In genomic region chr11:111067787-111068186, GRCm38 (mm10) we compare ENCODE assay signal across 10 mouse cellular contexts. TPM values are rescaled to one million over a fixed set of nuclear protein-coding genes. Genes with fewer than 3 reads are reported as not detected.
DNase-seq lines count a peak whose midpoint lies in the region; ATAC-seq and TF ChIP-seq lines count a peak whose summit lies in the region.
"Had no signal": no experiment of that assay in that cellular context is flagged by ENCODE, and none has a peak within 500 bp of the region (broad histone marks: within the 10 kb centered on the region; RNA-seq: fewer than 3 reads in every experiment).

No protein-coding gene starts in this region.

- TF ChIP-seq CTCF in stomach, postnatal 0 days (IDR thresholded peaks at IDR 0.05; ENCODE audit: low read depth) = no peak
- no peak for TF ChIP-seq CTCF in thymus, adult 2 months (IDR thresholded peaks at IDR 0.05; ENCODE audit: borderline replicate concordance, control insufficient read depth, extremely low read depth, insufficient read depth, low read length, poor library complexity)

- 0 out of 2 replicates have a peak, but pooled peaks cover 4% of the 10 kb centered on the region for H3K4me1 ChIP-seq in heart, embryonic 11.5 days (ENCODE audit: control insufficient read depth, insufficient read depth, low read length)
- no peaks in the 10 kb centered on the region for H3K4me1 ChIP-seq in stomach, embryonic 14.5 days (ENCODE audit: control insufficient read depth, insufficient read depth, low read length)
- H3K4me1 ChIP-seq in stomach, postnatal 0 days (replicated peaks; ENCODE audit: control insufficient read depth, insufficient read depth) = no peaks in the 10 kb centered on the region
- H3K4me1 ChIP-seq in limb, embryonic 12.5 days (replicated peaks) = peaks cover 22% of the 10 kb centered on the region
- peaks cover 11% of the 10 kb centered on the region for H3K4me1 ChIP-seq in thymus, adult 2 months (replicated peaks; ENCODE audit: control insufficient read depth, insufficient read depth, low read length)

- peak overlapping the region; percentile 54 for H3K4me3 ChIP-seq in heart, embryonic 11.5 days (ENCODE audit: low read depth, low read length)
- H3K4me3 ChIP-seq in stomach, embryonic 14.5 days (ENCODE audit: low read depth, low read length) = no peak overlapping the region
- no peak overlapping the region for H3K4me3 ChIP-seq in stomach, postnatal 0 days (ENCODE audit: low read depth, low read length)
- H3K4me3 ChIP-seq in limb, embryonic 12.5 days (replicated peaks) = peak overlapping the region; percentile 68
- no peak overlapping the region for H3K4me3 ChIP-seq in thymus, adult 2 months (ENCODE audit: control insufficient read depth, insufficient read depth, low read length)
- H3K4me3 ChIP-seq: liver, embryonic 15.5 days had no signal

- peak overlapping the region; percentile 93 for H3K4me2 ChIP-seq in heart, embryonic 11.5 days
- peak overlapping the region; percentile 98; the same call in 1 of the 2 replicates for H3K4me2 ChIP-seq in stomach, embryonic 14.5 days (replicated peaks; ENCODE audit: low read depth, low read length)
- H3K4me2 ChIP-seq in stomach, postnatal 0 days (replicated peaks; ENCODE audit: low read depth) = no peak overlapping the region; the same call in 1 of the 2 replicates
- peak overlapping the region; percentile 95 for H3K4me2 ChIP-seq in limb, embryonic 12.5 days

- no peak for DNase-seq in heart, postnatal 36 days
- DNase-seq in stomach, postnatal 0 days (ENCODE audit: low spot score) = no peak
- DNase-seq in thymus, adult 2 months = no peak
- DNase-seq in testis, postnatal 10 days (ENCODE audit: low spot score) = no peak
- no peak for DNase-seq in kidney, adult 8-10 months

- H3K27ac ChIP-seq in heart, embryonic 11.5 days (ENCODE audit: low read depth, low read length) = no peak overlapping the region
- no peak overlapping the region for H3K27ac ChIP-seq in stomach, embryonic 14.5 days (ENCODE audit: low read length)
- H3K27ac ChIP-seq in stomach, postnatal 0 days (replicated peaks) = no peak overlapping the region
- H3K27ac ChIP-seq in limb, embryonic 12.5 days = no peak overlapping the region
- H3K27ac ChIP-seq in thymus, adult 2 months (ENCODE audit: control insufficient read depth, insufficient read depth, low read length) = no peak overlapping the region
- H3K27ac ChIP-seq: kidney, postnatal 0 days; liver, embryonic 15.5 days had no signal

- no peak for ATAC-seq in heart, embryonic 11.5 days (replicated peaks; ENCODE audit: insufficient number of reproducible peaks, low FRiP score, low TSS enrichment)
- ATAC-seq in stomach, embryonic 14.5 days (ENCODE audit: insufficient number of reproducible peaks, insufficient read depth, low FRiP score, low read depth) = no peak
- no peak for ATAC-seq in stomach, postnatal 0 days (ENCODE audit: low FRiP score, low TSS enrichment)
- no peak for ATAC-seq in limb, embryonic 12.5 days (ENCODE audit: insufficient number of reproducible peaks, insufficient read depth, low FRiP score, low TSS enrichment, low read depth)

- 57% methylated on average over 3 of the region's 3 CpGs for WGBS in heart, embryonic 11.5 days (ENCODE audit: insufficient replicate concordance)
- 56% methylated on average over 3 of the region's 3 CpGs for WGBS in stomach, embryonic 14.5 days
- 59% methylated on average over 3 of the region's 3 CpGs for WGBS in stomach, postnatal 0 days
- 66% methylated on average over 3 of the region's 3 CpGs for WGBS in limb, embryonic 12.5 days
- 82% methylated on average over 3 of the region's 3 CpGs for WGBS in thymus, adult 2 months

- H3K27me3 ChIP-seq in heart, embryonic 11.5 days (ENCODE audit: control insufficient read depth, insufficient read depth, low read length) = no peaks in the 10 kb centered on the region
- no peaks in the 10 kb centered on the region for H3K27me3 ChIP-seq in stomach, embryonic 14.5 days (ENCODE audit: control insufficient read depth, insufficient read depth, low read length)
- H3K27me3 ChIP-seq in stomach, postnatal 0 days (ENCODE audit: control insufficient read depth, insufficient read depth, low read length) = no peaks in the 10 kb centered on the region
- no peaks in the 10 kb centered on the region for H3K27me3 ChIP-seq in limb, embryonic 12.5 days
- H3K27me3 ChIP-seq in thymus, adult 2 months (ENCODE audit: control insufficient read depth, insufficient read depth, low read length) = no peaks in the 10 kb centered on the region

- H3K36me3 ChIP-seq in heart, embryonic 11.5 days (ENCODE audit: control insufficient read depth, insufficient read depth, low read length) = peaks cover 4% of the 10 kb centered on the region
- no peaks in the 10 kb centered on the region for H3K36me3 ChIP-seq in stomach, embryonic 14.5 days (ENCODE audit: control insufficient read depth, insufficient read depth, low read length)
- H3K36me3 ChIP-seq in stomach, postnatal 0 days (ENCODE audit: control insufficient read depth, insufficient read depth, low read length) = no peaks in the 10 kb centered on the region
- peaks cover 12% of the 10 kb centered on the region for H3K36me3 ChIP-seq in limb, embryonic 12.5 days
- H3K36me3 ChIP-seq in thymus, adult 2 months (ENCODE audit: control insufficient read depth, insufficient read depth, low read length) = no peaks in the 10 kb centered on the region
- H3K36me3 ChIP-seq: liver, embryonic 15.5 days had no signal

- no peaks in the 10 kb centered on the region for H3K9me3 ChIP-seq in heart, embryonic 11.5 days (replicated peaks; ENCODE audit: control insufficient read depth, low read length)
- no peaks in the 10 kb centered on the region for H3K9me3 ChIP-seq in stomach, embryonic 14.5 days (ENCODE audit: control insufficient read depth, low read depth, low read length)
- H3K9me3 ChIP-seq in stomach, postnatal 0 days (ENCODE audit: control insufficient read depth, low read length) = no peaks in the 10 kb centered on the region
- no peaks in the 10 kb centered on the region for H3K9me3 ChIP-seq in limb, embryonic 12.5 days
- H3K9me3 ChIP-seq: liver, embryonic 15.5 days had no signal

- no peak for TF ChIP-seq EP300 in stomach, postnatal 0 days (optimal IDR thresholded peaks at IDR 0.05)

- H3K9ac ChIP-seq in heart, embryonic 11.5 days (ENCODE audit: low read depth, low read length) = no peak overlapping the region
- H3K9ac ChIP-seq in stomach, embryonic 14.5 days (replicated peaks; ENCODE audit: low read depth, low read length) = no peak overlapping the region
- no peak overlapping the region for H3K9ac ChIP-seq in stomach, postnatal 0 days (ENCODE audit: low read length)
- H3K9ac ChIP-seq in limb, embryonic 12.5 days (replicated peaks) = no peak overlapping the region
- H3K9ac ChIP-seq: liver, embryonic 15.5 days had no signal

- intact Hi-C loops in heart, postnatal 36 days (cut with DNase I) = loop anchor here (5.0 kb wide), 2 partner anchors 145 to 380 kb away; no protein-coding TSS in a partner anchor

- TF ChIP-seq POLR2A in thymus, adult 2 months (IDR thresholded peaks at IDR 0.05; ENCODE audit: control insufficient read depth, extremely low read depth, insufficient read depth, low read length, poor library complexity) = no peak

RNA-seq across cellular contexts. Expression of gene Kcnj2, which starts 1.8 kb away (rescaled TPM):
- 1.0 and 2.0 TPM in 2 replicates for polyA plus RNA-seq in heart, embryonic 11.5 days (2014; fragmentation: Nextera tagmentation; extraction: Ambion mirVana)
- total RNA-seq in heart, postnatal 36 days (2021) = 10 to 100 TPM; 43.6 to 46.8 TPM
- polyA plus RNA-seq in stomach, embryonic 14.5 days (2014; fragmentation: Nextera tagmentation; extraction: Ambion mirVana) = 0.45 and 0.75 TPM in 2 replicates
- 0.52 and 0.69 TPM in 2 replicates for polyA plus RNA-seq in stomach, postnatal 0 days (2015; fragmentation: Nextera tagmentation; extraction: Ambion mirVana)
- 5.0 and 6.4 TPM in 2 replicates for polyA plus RNA-seq in limb, embryonic 12.5 days (2016; fragmentation: Nextera tagmentation; extraction: Ambion mirVana)
- polyA plus RNA-seq in thymus, adult 2 months (2012; rRNA removed) = 0.57 and 1.0 TPM in 2 replicates

Comparison
In these comparisons a context has a peak if more than half of its experiments do, and no peak if none do; other contexts are left out.
1. H3K4me3 ChIP-seq: peak in heart, embryonic 11.5 days (single experiment) and limb, embryonic 12.5 days (single experiment); none in stomach, embryonic 14.5 days (single experiment), stomach, postnatal 0 days (single experiment) and thymus, adult 2 months (single experiment).